Mouse (Mus musculus): Measurements from ENCODE around the gene Snx15.

Snx15 gene

DNA sequence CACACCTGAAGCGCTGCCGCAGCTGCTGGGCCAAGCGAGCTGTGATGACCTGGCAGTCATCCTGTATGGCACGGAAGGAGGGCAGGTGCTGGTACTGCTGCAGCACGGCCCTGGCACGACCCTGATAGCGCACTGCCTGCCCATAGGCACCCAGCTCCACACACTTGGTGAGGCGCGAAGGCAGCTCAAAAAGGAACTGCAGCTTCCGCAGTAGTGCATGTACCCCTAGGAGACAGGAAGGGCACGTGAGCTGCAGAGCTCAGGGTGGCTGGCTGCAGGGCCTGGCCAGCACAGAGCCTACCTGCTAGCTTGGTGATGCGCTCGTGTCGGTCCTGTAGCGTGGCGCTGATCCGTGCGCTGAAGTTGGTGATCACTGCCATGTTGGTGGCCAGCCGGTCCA lies 56.8 kb downstream of the Snx15 start:
- DNase-seq (ENCODE audit: low spot score in 2 of 2): no peak

- no peak for DNase-seq (ENCODE audit: low spot score in 2 of 2)
These were observed 57.4 kb downstream of the Snx15 start for GRCm38 (mm10) chr19:6070571-6071250.

- no peak for DNase-seq (ENCODE audit: low spot score in 2 of 2)
These were observed 58.3 kb downstream of the Snx15 start for GRCm38 (mm10) chr19:6069851-6070250.

Measured in spleen, postnatal 4 days (tissue).